Mouse (Mus musculus): ENCODE results near the gene Lgr4. TPM values are rescaled to one million over a fixed set of nuclear protein-coding genes. Genes with fewer than 3 reads are reported as not detected.

Gene Lgr4
- total RNA-seq, 2 experiments from 2014 or later: 17.3 to 18.8 TPM

- no peak for DNase-seq
These were observed 145.7 kb downstream of the Lgr4 start for GRCm38 (mm10) chr2:110063131-110063530.

More at GRCm38 (mm10) chr2:110063131-110063530, 145.7 kb downstream of the Lgr4 start:
- intact Hi-C loops (cut with DNase I; ENCODE audit: low total_unique reads): loop anchor here (10.0 kb wide), 1 partner anchor 142 kb away; no protein-coding TSS in a partner anchor

Other genes starting within 250 kb of the Lgr4 start
- under 1 TPM; 0.10 to 0.24 TPM for gene Bdnf, start 242.9 kb upstream of the Lgr4 start, total RNA-seq (2021)
- gene Lin7c, start 26.8 kb upstream of the Lgr4 start, total RNA-seq (2021): 10 to 100 TPM; 21.3 to 22.7 TPM
- gene Ccdc34, start 100.2 kb downstream of the Lgr4 start, total RNA-seq (2021): 1 to 10 TPM; 5.8 to 6.5 TPM